Mouse (Mus musculus) embryonic facial prominence, embryonic 13.5 days (tissue): ENCODE measurements around the gene Exoc6b. TPM values are rescaled to one million over a fixed set of nuclear protein-coding genes. Genes with fewer than 3 reads are reported as not detected.
A peak's percentile ranks its signal among the peaks of the same experiment; 100 is the strongest.

Experiments
- ATAC-seq: fragments of 200-750 bp; cut with Nextera tagmentation; 2 replicates; pipeline ENCODE4 v1.8.0; 2017; ENCODE audit warnings: low read depth; ENCODE audit not compliant: insufficient number of reproducible peaks, insufficient read depth, low FRiP score, low TSS enrichment
- H3K27ac ChIP-seq: fragments of 300-500 bp; sonication (generic); 2 replicates; pipeline ENCODE4 v1.5.1; 2015; ENCODE audit warnings: moderate library complexity, mild to moderate bottlenecking, inconsistent platforms
- H3K27me3 ChIP-seq: fragments of 300-500 bp; sonication (generic); 2 replicates; pipeline ENCODE4 v1.6.1; 2015; ENCODE audit warnings: mild to moderate bottlenecking, inconsistent platforms
- H3K36me3 ChIP-seq: fragments of 300-500 bp; sonication (generic); 2 replicates; pipeline ENCODE4 v1.6.1; 2015; ENCODE audit warnings: mild to moderate bottlenecking, inconsistent platforms
- H3K4me1 ChIP-seq: fragments of 300-500 bp; sonication (generic); 2 replicates; pipeline ENCODE4 v1.6.1; 2015; ENCODE audit warnings: inconsistent platforms
- H3K4me2 ChIP-seq: fragments of 300-500 bp; sonication (generic); 2 replicates; pipeline ENCODE4 v1.6.1; 2015; ENCODE audit warnings: moderate library complexity, mild to moderate bottlenecking, inconsistent platforms
- H3K4me3 ChIP-seq: fragments of 300-500 bp; sonication (generic); 2 replicates; pipeline ENCODE4 v1.5.1; 2015; ENCODE audit warnings: mild to moderate bottlenecking, inconsistent platforms
- H3K9ac ChIP-seq: fragments of 300-500 bp; sonication (generic); 2 replicates; pipeline ENCODE4 v1.6.1; 2015; ENCODE audit warnings: mild to moderate bottlenecking, inconsistent platforms
- H3K9me3 ChIP-seq: fragments of 300-500 bp; sonication (generic); 2 replicates; pipeline ENCODE4 v1.6.1; 2016; ENCODE audit warnings: inconsistent platforms
- WGBS: fragments of 180-500 bp; shearing (Covaris S2); methylation state at CpG from one replicate; pipeline ENCODE4 v1.1.7; 2015; ENCODE audit warnings: mixed read lengths; 5-methylcytosine and 5-hydroxymethylcytosine counted together
- polyA plus RNA-seq: library from polyadenylated mRNA; unstranded; fragments of >200 nt; fragmentation: Nextera tagmentation; extraction: Ambion mirVana; gene quantifications from 2 replicates; pipeline ENCODE4 v1.2.1, GENCODE M21; 2015

Exoc6b gene
- polyA plus RNA-seq, 1 experiment from 2014 or later = 40.9 TPM

GRCm38 (mm10) chr6:84588221-84588894 is 481.0 kb downstream of the Exoc6b start:
- Histone ChIP-seq H3K9ac (peak overlapping the region; percentile 95), H3K27ac (peak overlapping the region; percentile 95), H3K4me1 (peaks cover 47% of the 10 kb centered on the region), H3K4me3 (peak overlapping the region; percentile 72), H3K9me3 (no peaks in the 10 kb centered on the region), H3K36me3 (peaks cover 7% of the 10 kb centered on the region; the same call in 1 of the 2 replicates), H3K4me2 (peak overlapping the region; percentile 86), H3K27me3 (peaks cover 53% of the 10 kb centered on the region)
- under 1% methylated on average over 40 of the region's 41 CpGs for WGBS
- ATAC-seq = no peak

GRCm38 (mm10) chr6:84587471-84588101 is 481.7 kb downstream of the Exoc6b start:
- Histone ChIP-seq H3K4me1 (peaks cover 53% of the 10 kb centered on the region), H3K9ac (peak overlapping the region; percentile 95), H3K4me2 (peak overlapping the region; percentile 86), H3K36me3 (peaks cover 11% of the 10 kb centered on the region; the same call in 1 of the 2 replicates), H3K27ac (peak overlapping the region; percentile 95), H3K9me3 (no peaks in the 10 kb centered on the region), H3K27me3 (peaks cover 60% of the 10 kb centered on the region), H3K4me3 (peak overlapping the region; percentile 72)
- no peak for ATAC-seq
- WGBS = under 1% methylated on average over 51 of the region's 51 CpGs

GRCm38 (mm10) chr6:84586551-84587200 is 482.6 kb downstream of the Exoc6b start:
- Histone ChIP-seq H3K36me3 (peaks cover 17% of the 10 kb centered on the region), H3K4me1 (peaks cover 62% of the 10 kb centered on the region), H3K4me2 (peak overlapping the region; percentile 86), H3K27me3 (peaks cover 68% of the 10 kb centered on the region), H3K27ac (peak overlapping the region; percentile 95), H3K9ac (peak overlapping the region; percentile 95), H3K4me3 (peak overlapping the region; percentile 72), H3K9me3 (no peaks in the 10 kb centered on the region)
- under 1% methylated on average over 28 of the region's 28 CpGs for WGBS
- no peak for ATAC-seq

GRCm38 (mm10) chr6:84585686-84586300 is 483.5 kb downstream of the Exoc6b start:
- H3K4me3 ChIP-seq = peak overlapping the region; percentile 72
- peak overlapping the region; percentile 95 for H3K27ac ChIP-seq
- ATAC-seq = no peak
- no peaks in the 10 kb centered on the region for H3K9me3 ChIP-seq
- H3K9ac ChIP-seq = peak overlapping the region; percentile 95
- peaks cover 17% of the 10 kb centered on the region for H3K36me3 ChIP-seq
- under 1% methylated on average over 36 of the region's 37 CpGs for WGBS
- peak overlapping the region; percentile 86 for H3K4me2 ChIP-seq
- H3K27me3 ChIP-seq = peaks cover 72% of the 10 kb centered on the region
- peaks cover 70% of the 10 kb centered on the region for H3K4me1 ChIP-seq

- Histone ChIP-seq H3K36me3 (peaks cover 24% of the 10 kb centered on the region), H3K4me2 (peak overlapping the region; percentile 86), H3K27ac (peak overlapping the region; percentile 95), H3K4me3 (peak overlapping the region; percentile 72), H3K9me3 (no peaks in the 10 kb centered on the region), H3K27me3 (peaks cover 75% of the 10 kb centered on the region), H3K4me1 (peaks cover 75% of the 10 kb centered on the region), H3K9ac (peak overlapping the region; percentile 95)
- WGBS = 1% methylated on average over 66 of the region's 66 CpGs
- ATAC-seq = no peak
Measured at GRCm38 (mm10) chr6:84584783-84585685, 484.3 kb downstream of the Exoc6b start.

GRCm38 (mm10) chr6:84583841-84584782 is 485.2 kb downstream of the Exoc6b start:
- Histone ChIP-seq H3K4me3 (peak overlapping the region; percentile 72), H3K9me3 (no peaks in the 10 kb centered on the region), H3K27ac (peak overlapping the region; percentile 95), H3K9ac (peak overlapping the region; percentile 95), H3K4me1 (peaks cover 76% of the 10 kb centered on the region), H3K4me2 (peak overlapping the region; percentile 86), H3K36me3 (peaks cover 33% of the 10 kb centered on the region), H3K27me3 (peaks cover 66% of the 10 kb centered on the region)
- 3% methylated on average over 48 of the region's 48 CpGs for WGBS
- ATAC-seq = no peak

- ATAC-seq = no peak
Measured at GRCm38 (mm10) chr6:84583371-84583770, 485.9 kb downstream of the Exoc6b start.

GRCm38 (mm10) chr6:84582826-84583225 is 486.5 kb downstream of the Exoc6b start:
- Histone ChIP-seq H3K27ac (peak overlapping the region; percentile 95), H3K9me3 (no peaks in the 10 kb centered on the region), H3K4me3 (peak overlapping the region; percentile 72), H3K4me2 (peak overlapping the region; percentile 86), H3K27me3 (peaks cover 59% of the 10 kb centered on the region), H3K9ac (peak overlapping the region; percentile 95), H3K36me3 (peaks cover 45% of the 10 kb centered on the region), H3K4me1 (peaks cover 85% of the 10 kb centered on the region)
- 29% methylated on average over 5 of the region's 5 CpGs for WGBS
- ATAC-seq = no peak

More at GRCm38 (mm10) chr6:84583371-84583770, 485.9 kb downstream of the Exoc6b start:
- WGBS = 0% methylated on average over 26 of the region's 26 CpGs
- Histone ChIP-seq H3K27me3 (peaks cover 62% of the 10 kb centered on the region), H3K27ac (peak overlapping the region; percentile 95), H3K36me3 (peaks cover 39% of the 10 kb centered on the region), H3K4me2 (peak overlapping the region; percentile 86), H3K4me3 (peak overlapping the region; percentile 72), H3K9me3 (no peaks in the 10 kb centered on the region), H3K9ac (peak overlapping the region; percentile 95), H3K4me1 (peaks cover 81% of the 10 kb centered on the region)

- Histone ChIP-seq H3K4me3 (peak overlapping the region; percentile 72; the same call in 1 of the 2 replicates), H3K27me3 (peaks cover 50% of the 10 kb centered on the region), H3K27ac (peak overlapping the region; percentile 95; the same call in 1 of the 2 replicates), H3K9me3 (no peaks in the 10 kb centered on the region), H3K9ac (peak overlapping the region; percentile 95; the same call in 1 of the 2 replicates), H3K4me2 (peak overlapping the region; percentile 86), H3K36me3 (peaks cover 50% of the 10 kb centered on the region), H3K4me1 (peaks cover 83% of the 10 kb centered on the region)
- 46% methylated on average over 9 of the region's 9 CpGs for WGBS
- no peak for ATAC-seq
Measured at GRCm38 (mm10) chr6:84581833-84582445, 487.4 kb downstream of the Exoc6b start.
